Mouse (Mus musculus) common myeloid progenitor, adult 5-6 weeks (primary cell): ENCODE data around the gene Gmnn. TPM values are rescaled to one million over a fixed set of nuclear protein-coding genes. Genes with fewer than 3 reads are reported as not detected.

Experiments
- ATAC-seq: replicated peaks from 2 replicates; pipeline ENCODE4 v1.8.0; 2016; ENCODE audit warnings: low read depth, mild to moderate bottlenecking, moderate TSS enrichment, inconsistent platforms; ENCODE audit not compliant: poor library complexity, severe bottlenecking
- total RNA-seq: library from RNA; stranded (forward); fragments of 200-1000, 187-1606 nt; gene quantifications from 2 replicates; pipeline ENCODE4 v1.2.3, GENCODE M21; 2017

Gmnn gene
- total RNA-seq, 1 experiment from 2014 or later, result 210 TPM

- ATAC-seq, result peak; percentile 49; the same call in 1 of the 2 replicates
Observed at GRCm38 (mm10) chr13:24713434-24714000, 48.2 kb downstream of the Gmnn start.

GRCm38 (mm10) chr13:24712581-24713130, 49.1 kb downstream of the Gmnn start:
- ATAC-seq, result no peak

- peak; percentile 89 for ATAC-seq
Observed at GRCm38 (mm10) chr13:24710968-24711367, 50.8 kb downstream of the Gmnn start.

GRCm38 (mm10) chr13:24709656-24710396, 51.9 kb downstream of the Gmnn start:
- ATAC-seq, result no peak

GRCm38 (mm10) chr13:24702128-24702527, 59.6 kb downstream of the Gmnn start:
- ATAC-seq, result no peak

Other genes starting within 250 kb of the Gmnn start
- gene Ripor2, start 179.7 kb downstream of the Gmnn start, total RNA-seq, result 57.2 and 64.6 TPM in 2 replicates
- gene Armh2, start 20.7 kb downstream of the Gmnn start, total RNA-seq, result not detected in 2 replicates
- 66.1 and 86.8 TPM in 2 replicates for gene BC005537, start 39.7 kb upstream of the Gmnn start, total RNA-seq
- 40.9 and 43.1 TPM in 2 replicates for gene Acot13, start 69.6 kb upstream of the Gmnn start, total RNA-seq
- 70.6 and 71.9 TPM in 2 replicates for gene Tdp2, start 69.8 kb upstream of the Gmnn start, total RNA-seq
- not detected in 2 replicates for gene D130043K22Rik, start 83.2 kb upstream of the Gmnn start, total RNA-seq
- gene Aldh5a1, start 175.7 kb upstream of the Gmnn start, total RNA-seq, result 0.58 and 1.3 TPM in 2 replicates
- 0.46 and 0.49 TPM in 2 replicates for gene Gpld1, start 181.2 kb upstream of the Gmnn start, total RNA-seq